Mouse (Mus musculus): Measurements from ENCODE around the gene Zfp710.
"Not testable (repeated sequence)": the region's sequence is repeated elsewhere in the genome, so short reads cannot be mapped to it uniquely, and the experiment has no call there.

Gene Zfp710

GRCm38 (mm10) chr7:80024521-80025390 lies at the start of gene Zfp710:
Gene Zfp710 (plus strand): TSS chr7:80024814.
- DNase-seq (ENCODE audit: low read depth, low spot score): no peak

GRCm38 (mm10) chr7:79975316-79975715 lies 49.3 kb upstream of the Zfp710 start:
- DNase-seq (ENCODE audit: low read depth, low spot score): no peak

GRCm38 (mm10) chr7:79986717-79987116 lies 37.9 kb upstream of the Zfp710 start:
- no peak for DNase-seq (ENCODE audit: low read depth, low spot score)

DNA sequence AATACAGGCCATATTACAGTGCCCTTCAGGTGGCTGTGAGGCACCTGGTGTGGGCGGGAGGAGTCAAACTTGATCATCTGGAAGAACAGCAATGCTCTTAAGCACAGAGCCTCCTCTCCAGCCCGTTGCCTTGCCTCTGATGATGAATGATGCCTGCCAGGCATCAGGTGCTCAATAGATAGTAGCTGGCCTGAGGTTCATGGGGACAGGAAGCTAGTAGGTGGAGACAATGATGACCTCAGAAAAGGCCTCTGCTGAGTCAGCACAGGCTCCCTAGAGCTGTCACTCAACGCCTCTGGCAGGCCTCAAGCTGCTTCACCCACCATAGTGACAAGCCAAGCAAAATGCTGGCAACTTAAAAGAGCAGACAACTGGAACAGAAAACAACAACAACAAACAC lies 36.9 kb upstream of the Zfp710 start:
- DNase-seq (ENCODE audit: low read depth, low spot score): no peak

- not testable (repeated sequence) for DNase-seq (ENCODE audit: low read depth, low spot score)
Observed at GRCm38 (mm10) chr7:79988466-79988865, 36.1 kb upstream of the Zfp710 start.

- no peak for DNase-seq (ENCODE audit: low read depth, low spot score)
Observed at GRCm38 (mm10) chr7:79994476-79994875, 30.1 kb upstream of the Zfp710 start.

- DNase-seq (ENCODE audit: low read depth, low spot score): no peak
Observed at GRCm38 (mm10) chr7:79997761-79998160, 26.9 kb upstream of the Zfp710 start.

DNA sequence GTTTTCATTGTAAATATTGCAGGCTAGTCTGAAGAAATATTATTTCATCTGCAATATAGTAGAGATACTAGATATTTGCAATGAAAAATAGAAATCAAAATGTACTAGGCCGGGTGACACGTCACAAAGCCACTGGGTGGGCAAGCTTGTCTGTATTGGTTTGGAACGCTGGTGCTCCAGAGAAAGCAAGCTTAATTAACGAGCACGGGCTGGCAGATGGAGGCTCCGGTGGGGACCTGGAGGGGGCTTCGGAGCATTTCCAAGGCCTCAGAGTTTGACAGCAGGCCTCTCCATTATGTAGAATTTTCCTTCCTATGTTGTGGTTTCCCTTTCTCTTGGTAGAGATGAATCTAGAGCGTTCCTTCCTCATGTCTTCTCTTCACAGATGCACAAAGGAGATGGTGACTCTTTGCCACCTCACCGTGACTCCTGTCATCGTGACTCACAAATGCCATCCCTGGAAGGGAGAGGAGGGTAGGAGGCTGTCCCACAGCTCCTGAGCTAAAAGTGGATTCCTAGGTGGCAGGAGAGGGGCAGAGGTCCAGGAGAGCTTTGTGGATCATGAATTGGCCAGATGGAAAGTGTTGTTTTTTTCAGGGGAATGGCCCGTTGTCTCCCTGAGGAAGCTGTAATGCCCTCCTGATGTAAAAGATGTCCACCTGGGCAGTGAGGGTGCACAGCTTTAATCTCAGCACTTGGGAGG lies 22.1 kb upstream of the Zfp710 start:
- DNase-seq (ENCODE audit: low read depth, low spot score): no peak

DNA sequence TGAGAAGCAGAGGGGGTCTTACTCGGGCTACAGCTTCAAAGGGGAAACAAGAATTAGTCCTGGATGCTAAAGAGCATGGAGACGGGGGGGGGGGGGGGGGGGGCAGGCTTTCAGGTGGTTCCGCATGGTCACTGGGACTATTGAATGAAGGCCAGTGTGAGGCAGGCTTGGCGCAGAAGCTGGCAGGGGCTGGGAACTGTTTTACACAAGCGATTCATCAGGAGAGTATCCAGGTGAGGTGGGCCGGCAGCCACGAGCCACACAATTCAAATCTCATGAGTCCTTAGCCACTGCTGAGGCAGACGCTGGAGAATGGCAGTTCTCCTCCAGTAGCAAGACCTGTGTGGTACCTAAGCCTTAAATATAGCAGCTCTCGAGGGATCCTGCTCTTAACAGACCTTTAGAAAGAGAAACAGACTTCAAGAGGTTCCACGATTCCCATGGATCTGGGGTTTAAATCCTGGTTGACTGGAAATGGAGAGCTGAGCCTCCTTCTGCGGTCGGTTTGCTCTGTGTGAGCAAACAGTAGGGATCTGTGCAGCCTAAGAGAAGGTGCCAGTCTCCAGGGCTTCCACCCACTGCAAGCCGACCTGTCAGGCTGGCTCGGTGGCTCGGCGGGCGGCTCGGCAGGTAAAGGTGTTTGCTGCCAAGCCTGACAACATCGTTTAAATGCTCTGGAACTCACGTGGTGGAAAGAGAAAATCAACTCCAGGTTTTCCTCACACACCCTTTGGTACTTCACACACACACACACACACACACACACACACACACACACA lies 19.6 kb upstream of the Zfp710 start:
- DNase-seq (ENCODE audit: low read depth, low spot score): no peak

DNA sequence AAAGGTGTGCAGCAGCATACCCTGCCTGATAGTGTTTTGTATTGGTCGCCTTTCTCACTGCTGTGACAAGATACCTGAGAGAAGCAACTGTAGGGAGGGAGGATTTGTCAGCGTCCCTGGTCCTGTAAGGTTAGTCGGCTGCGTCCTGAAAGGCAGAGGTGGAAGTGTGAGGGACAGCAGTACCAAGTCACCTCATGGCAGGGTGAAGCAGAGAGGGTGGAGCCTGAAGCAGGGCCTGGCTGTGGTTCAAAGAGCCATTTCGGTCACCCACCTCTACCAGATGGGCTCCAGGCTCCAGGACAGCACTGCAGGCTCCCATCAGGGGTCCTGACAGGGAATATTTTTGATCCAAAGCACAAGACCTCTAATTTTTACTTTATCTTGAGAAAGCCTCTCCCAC lies 13.9 kb upstream of the Zfp710 start:
- no peak for DNase-seq (ENCODE audit: low read depth, low spot score)

- DNase-seq (ENCODE audit: low read depth, low spot score): no peak
Observed at GRCm38 (mm10) chr7:80011470-80011869, 13.1 kb upstream of the Zfp710 start.

- no peak for DNase-seq (ENCODE audit: low read depth, low spot score)
Observed at GRCm38 (mm10) chr7:80013884-80014550, 10.6 kb upstream of the Zfp710 start.

GRCm38 (mm10) chr7:80014826-80015755 lies 9.5 kb upstream of the Zfp710 start:
- no peak for DNase-seq (ENCODE audit: low read depth, low spot score)

- DNase-seq (ENCODE audit: low read depth, low spot score): no peak
Observed at GRCm38 (mm10) chr7:80018506-80019452, 5.8 kb upstream of the Zfp710 start.

GRCm38 (mm10) chr7:80023621-80024435 lies 786 bp upstream of the Zfp710 start:
- no peak for DNase-seq (ENCODE audit: low read depth, low spot score)

- DNase-seq (ENCODE audit: low read depth, low spot score): no peak
Observed at GRCm38 (mm10) chr7:80025391-80026117, 940 bp downstream of the Zfp710 start.

- no peak for DNase-seq (ENCODE audit: low read depth, low spot score)
Observed at GRCm38 (mm10) chr7:80026118-80026989, 1.7 kb downstream of the Zfp710 start.
